Mouse (Mus musculus): ENCODE measurements around the gene Bag1. TPM values are rescaled to one million over a fixed set of nuclear protein-coding genes. Genes with fewer than 3 reads are reported as not detected.

The Bag1 gene
- total and polyA plus RNA-seq, 3 experiments, result 194 to 235 TPM; not detected in 1

- Histone ChIP-seq H3K27ac (ENCODE audit: control insufficient read depth, low read depth, low read length) (no peak overlapping the region), H3K9ac (ENCODE audit: control insufficient read depth, low read depth, low read length, poor library complexity, severe bottlenecking) (no peak overlapping the region), H3K4me1 (ENCODE audit: control insufficient read depth in 1 of 2, insufficient read depth in 2 of 2, low read length in 2 of 2) (no peaks in the 10 kb centered on the region), H3K79me2 (ENCODE audit: control insufficient read depth, insufficient read depth, low read length, poor library complexity) (no peaks in the 10 kb centered on the region; the same call in 1 of the 2 replicates), H3K4me3 (ENCODE audit: control insufficient read depth in 1 of 2, insufficient read depth in 1 of 2, low read depth in 2 of 2, low read length in 2 of 2) (no peak overlapping the region), H3K27me3 (ENCODE audit: control insufficient read depth in 1 of 2, insufficient read depth in 2 of 2, low read length in 2 of 2) (no peaks in the 10 kb centered on the region), H3K36me3 (ENCODE audit: control insufficient read depth in 1 of 2, insufficient read depth in 2 of 2, low read length in 2 of 2) (peaks cover 3 to 37% of the 10 kb centered on the region in 2 experiments; a peak in 3 of 4 replicates), H3K9me3 (replicated peaks; ENCODE audit: insufficient read depth, low read length) (no peaks in the 10 kb centered on the region)
- TF ChIP-seq GATA1 (IDR thresholded peaks at IDR 0.05; ENCODE audit: low read depth, low read length), result no peak
- no peak for TF ChIP-seq POLR2A (IDR thresholded peaks at IDR 0.05; ENCODE audit: control insufficient read depth in 1 of 2, insufficient read depth in 1 of 2, low read depth in 1 of 2, low read length in 2 of 2, poor library complexity in 1 of 2)
- no peak for TF ChIP-seq MXI1 (IDR thresholded peaks at IDR 0.05; ENCODE audit: low read depth, low read length)
- TF ChIP-seq UBTF (IDR thresholded peaks at IDR 0.05; ENCODE audit: borderline replicate concordance, insufficient read depth, low read depth, low read length), result no peak
- TF ChIP-seq HCFC1 (IDR thresholded peaks at IDR 0.05; ENCODE audit: low read depth, low read length), result no peak
- TF ChIP-seq JUND (IDR thresholded peaks at IDR 0.05; ENCODE audit: low read depth, low read length), result no peak
- no peak for TF ChIP-seq GABPA (IDR thresholded peaks at IDR 0.05; ENCODE audit: low read depth, low read length)
- no peak for TF ChIP-seq SMC3 (IDR thresholded peaks at IDR 0.05; ENCODE audit: low read depth, low read length)
- TF ChIP-seq CTCF (IDR thresholded peaks at IDR 0.05 in 2 of 3, conservative IDR thresholded peaks at IDR 0.05 in 1 of 3; ENCODE audit: control insufficient read depth in 1 of 3, insufficient read depth in 1 of 3, low read depth in 2 of 3, low read length in 3 of 3, poor library complexity in 1 of 3, severe bottlenecking in 1 of 3), result no peak
- TF ChIP-seq USF1 (IDR thresholded peaks at IDR 0.05; ENCODE audit: low read depth, low read length), result no peak
- TF ChIP-seq NELFE (IDR thresholded peaks at IDR 0.05; ENCODE audit: low read depth, low read length), result no peak
- no peak for TF ChIP-seq E2F4 (IDR thresholded peaks at IDR 0.05; ENCODE audit: borderline replicate concordance, low read depth, low read length)
- no peak for TF ChIP-seq ZKSCAN1 (IDR thresholded peaks at IDR 0.05; ENCODE audit: low read depth, low read length)
- no peak for TF ChIP-seq KAT2A (conservative IDR thresholded peaks at IDR 0.05; ENCODE audit: low read depth, low read length)
- TF ChIP-seq MYB (IDR thresholded peaks at IDR 0.05; ENCODE audit: low read depth, low read length), result no peak
- no peak for TF ChIP-seq POLR2AphosphoS5 (IDR thresholded peaks at IDR 0.05; ENCODE audit: borderline replicate concordance, low read depth, low read length)
- DNase-seq (ENCODE audit: low read depth, low spot score), result no peak
Observed at GRCm38 (mm10) chr4:40938793-40939192, 9.3 kb downstream of the Bag1 start.

- Histone ChIP-seq H3K27me3 (ENCODE audit: control insufficient read depth in 1 of 2, insufficient read depth in 2 of 2, low read length in 2 of 2) (no peaks in the 10 kb centered on the region), H3K79me2 (ENCODE audit: control insufficient read depth, insufficient read depth, low read length, poor library complexity) (no peaks in the 10 kb centered on the region), H3K36me3 (ENCODE audit: control insufficient read depth in 1 of 2, insufficient read depth in 2 of 2, low read length in 2 of 2) (peaks cover 0 to 28% of the 10 kb centered on the region in 2 experiments; a peak in 2 of 4 replicates), H3K27ac (ENCODE audit: control insufficient read depth, low read depth, low read length) (no peak overlapping the region), H3K4me3 (ENCODE audit: control insufficient read depth in 1 of 2, insufficient read depth in 1 of 2, low read depth in 2 of 2, low read length in 2 of 2) (no peak overlapping the region), H3K9me3 (replicated peaks; ENCODE audit: insufficient read depth, low read length) (no peaks in the 10 kb centered on the region), H3K9ac (ENCODE audit: control insufficient read depth, low read depth, low read length, poor library complexity, severe bottlenecking) (no peak overlapping the region), H3K4me1 (ENCODE audit: control insufficient read depth in 1 of 2, insufficient read depth in 2 of 2, low read length in 2 of 2) (no peaks in the 10 kb centered on the region)
- TF ChIP-seq UBTF (IDR thresholded peaks at IDR 0.05; ENCODE audit: borderline replicate concordance, insufficient read depth, low read depth, low read length), result no peak
- TF ChIP-seq POLR2AphosphoS2 (IDR thresholded peaks at IDR 0.05; ENCODE audit: low read length), result no peak
- TF ChIP-seq TCF12 (IDR thresholded peaks at IDR 0.05; ENCODE audit: low read depth, low read length), result no peak
- no peak for TF ChIP-seq USF1 (IDR thresholded peaks at IDR 0.05; ENCODE audit: low read depth, low read length)
- no peak for TF ChIP-seq RCOR1 (IDR thresholded peaks at IDR 0.05; ENCODE audit: low read depth, low read length)
- TF ChIP-seq MEF2A (IDR thresholded peaks at IDR 0.05; ENCODE audit: extremely low read depth, insufficient replicate concordance, low read depth, low read length, poor library complexity, severe bottlenecking), result no peak
- no peak for TF ChIP-seq E2F4 (IDR thresholded peaks at IDR 0.05; ENCODE audit: borderline replicate concordance, low read depth, low read length)
- TF ChIP-seq CHD1 (IDR thresholded peaks at IDR 0.05; ENCODE audit: low read depth, low read length), result no peak
- no peak for TF ChIP-seq ELF1 (IDR thresholded peaks at IDR 0.05; ENCODE audit: low read depth, low read length)
- no peak for TF ChIP-seq EP300 (IDR thresholded peaks at IDR 0.05; ENCODE audit: low read depth in 1 of 2, low read length in 2 of 2)
- no peak for TF ChIP-seq GABPA (IDR thresholded peaks at IDR 0.05; ENCODE audit: low read depth, low read length)
- no peak for TF ChIP-seq MAX (IDR thresholded peaks at IDR 0.05; ENCODE audit: low read length)
- no peak for TF ChIP-seq ZNF384 (IDR thresholded peaks at IDR 0.05; ENCODE audit: low read depth, low read length)
- no peak for TF ChIP-seq MYC (IDR thresholded peaks at IDR 0.05; ENCODE audit: low read depth, low read length)
- no peak for TF ChIP-seq HCFC1 (IDR thresholded peaks at IDR 0.05; ENCODE audit: low read depth, low read length)
- TF ChIP-seq CHD2 (IDR thresholded peaks at IDR 0.05; ENCODE audit: low read length), result no peak
- no peak for DNase-seq (ENCODE audit: low read depth, low spot score)
Observed at GRCm38 (mm10) chr4:40936175-40936839, 11.8 kb downstream of the Bag1 start.

Measured in MEL (cell line).